Mouse (Mus musculus) erythroblast, embryonic 14.5 days (primary cell): ENCODE results near the gene Mpzl2.

Experiments used
- GATA1 ChIP-seq: IDR thresholded peaks from 2 replicates; pipeline ENCODE4 v1.6.1; 2012; ENCODE audit warnings: low read length, inconsistent platforms, mixed read lengths
- TAL1 ChIP-seq: IDR thresholded peaks from 3 replicates; pipeline ENCODE4 v1.6.1; 2012; ENCODE audit warnings: low read length, inconsistent platforms, mixed read lengths

DNA sequence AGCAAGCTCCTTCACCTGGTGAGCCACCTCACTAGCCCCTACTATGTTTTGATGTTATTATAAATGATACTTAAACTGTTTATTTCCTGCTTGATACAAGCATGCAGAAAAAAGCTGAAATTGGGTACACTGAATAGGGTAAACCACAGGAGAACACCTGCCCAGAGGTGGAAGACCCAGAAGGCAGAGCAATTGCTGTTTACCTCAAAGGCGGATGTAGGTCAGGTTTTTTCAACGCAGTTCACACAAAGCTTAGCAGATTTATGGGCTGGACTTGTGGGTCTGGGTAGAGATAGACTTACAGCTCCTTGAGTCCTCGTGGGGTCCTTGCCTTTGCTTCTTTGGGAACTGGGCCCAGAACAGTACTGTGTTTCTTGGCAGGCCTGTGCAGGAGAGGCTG is 23.8 kb upstream of the Mpzl2 start:
- TF ChIP-seq GATA1 (no peak), TAL1 (no peak)
